Mouse (Mus musculus) liver, embryonic 12.5 days (tissue): Measurements from ENCODE around the gene Nabp2. TPM values are rescaled to one million over a fixed set of nuclear protein-coding genes. Genes with fewer than 3 reads are reported as not detected.

Experiments
- ATAC-seq: fragments of 200-750 bp; cut with Nextera tagmentation; 2 replicates; pipeline ENCODE4 v1.8.0; 2017; ENCODE audit warnings: moderate number of reproducible peaks, mild to moderate bottlenecking, moderate library complexity
- H3K27ac ChIP-seq: fragments of 300-500 bp; sonication (generic); 2 replicates; pipeline ENCODE4 v1.5.1; 2016; ENCODE audit warnings: mild to moderate bottlenecking
- H3K27me3 ChIP-seq: fragments of 300-500 bp; sonication (generic); replicated peaks from 2 replicates; pipeline ENCODE4 v1.6.1; 2016; ENCODE audit warnings: mild to moderate bottlenecking, moderate library complexity
- H3K36me3 ChIP-seq: fragments of 300-500 bp; sonication (generic); 2 replicates; pipeline ENCODE4 v1.6.1; 2016; ENCODE audit warnings: mild to moderate bottlenecking, moderate library complexity
- H3K4me1 ChIP-seq: fragments of 300-500 bp; sonication (generic); 2 replicates; pipeline ENCODE4 v1.6.1; 2016
- H3K4me2 ChIP-seq: fragments of 300-500 bp; sonication (generic); 2 replicates; pipeline ENCODE4 v1.6.1; 2016; ENCODE audit warnings: mild to moderate bottlenecking, moderate library complexity
- H3K4me3 ChIP-seq: fragments of 300-500 bp; sonication (generic); 2 replicates; pipeline ENCODE4 v1.5.1; 2016; ENCODE audit warnings: mild to moderate bottlenecking, moderate library complexity
- H3K9ac ChIP-seq: fragments of 300-500 bp; sonication (generic); 2 replicates; pipeline ENCODE4 v1.6.1; 2016; ENCODE audit warnings: mild to moderate bottlenecking, moderate library complexity
- H3K9me3 ChIP-seq: fragments of 300-500 bp; sonication (generic); replicated peaks from 2 replicates; pipeline ENCODE4 v1.6.1; 2016; ENCODE audit warnings: mild to moderate bottlenecking, moderate library complexity
- WGBS: fragments of 180-500 bp; shearing (Covaris S2); methylation state at CpG from one replicate; pipeline ENCODE4 v1.1.7; 2016; ENCODE audit not compliant: insufficient replicate concordance; 5-methylcytosine and 5-hydroxymethylcytosine counted together
- polyA plus RNA-seq: library from polyadenylated mRNA; unstranded; fragments of >200 nt; fragmentation: Nextera tagmentation; extraction: Ambion mirVana; gene quantifications from 2 replicates; pipeline ENCODE4 v1.2.1, GENCODE M21; 2016

The Nabp2 gene
- polyA plus RNA-seq, 1 experiment from 2014 or later: 64.1 TPM

DNA sequence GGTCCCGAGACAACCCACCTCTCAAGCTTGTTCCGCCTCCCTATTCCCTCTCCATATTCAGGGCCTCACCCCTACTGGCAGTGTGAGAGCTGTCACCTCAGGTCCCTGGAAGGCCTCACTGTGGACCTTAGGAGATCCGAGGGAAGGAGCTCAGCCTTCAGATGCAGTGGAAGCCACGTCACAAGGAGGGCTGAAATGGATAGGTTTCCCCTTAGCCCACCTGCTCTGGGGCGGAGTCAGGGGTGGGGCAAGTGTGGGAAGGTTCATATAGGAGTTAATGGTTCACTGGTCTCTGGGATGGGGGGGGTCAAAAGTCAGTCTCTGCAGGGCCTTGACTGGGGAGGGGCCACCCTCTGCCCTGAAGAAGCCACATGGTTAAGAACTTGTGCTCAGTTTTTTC, 11.0 kb downstream of the Nabp2 start:
- Histone ChIP-seq H3K4me3 (peak overlapping the region; percentile 33), H3K36me3 (peaks cover 13% of the 10 kb centered on the region), H3K4me2 (peak overlapping the region; percentile 38), H3K27ac (no peak overlapping the region), H3K4me1 (peaks cover 42% of the 10 kb centered on the region), H3K9ac (no peak overlapping the region), H3K27me3 (no peaks in the 10 kb centered on the region), H3K9me3 (no peaks in the 10 kb centered on the region)
- 45% methylated on average over 5 of the region's 5 CpGs for WGBS
- peak; percentile 45; the same call in 1 of the 2 replicates for ATAC-seq

DNA sequence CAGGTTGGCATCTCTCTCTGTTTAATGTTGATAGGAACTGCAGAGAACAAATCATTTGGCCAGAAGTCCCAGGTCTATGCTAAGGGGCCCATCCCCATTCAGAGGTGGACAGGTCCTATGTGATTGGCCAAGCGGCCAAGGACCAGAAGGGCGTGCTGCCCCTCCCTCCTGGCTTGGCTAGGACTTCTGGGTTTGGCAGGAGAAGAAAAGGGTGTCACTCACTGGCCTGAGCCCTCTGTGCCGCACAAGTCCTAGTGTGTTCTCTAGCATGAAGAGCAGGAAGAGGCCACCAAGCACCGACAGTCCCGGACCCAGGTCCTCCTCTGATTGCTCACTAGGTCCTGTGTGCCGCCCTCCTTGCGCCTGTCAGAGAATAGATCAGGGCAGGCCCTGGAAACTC, 13.8 kb downstream of the Nabp2 start:
- H3K9ac ChIP-seq: no peak overlapping the region
- H3K27me3 ChIP-seq: no peaks in the 10 kb centered on the region
- peaks cover 58% of the 10 kb centered on the region for H3K4me1 ChIP-seq
- no peak overlapping the region for H3K4me3 ChIP-seq
- H3K36me3 ChIP-seq: peaks cover 37% of the 10 kb centered on the region
- H3K27ac ChIP-seq: no peak overlapping the region
- no peak for ATAC-seq
- 71% methylated on average over 7 of the region's 7 CpGs for WGBS
- no peak overlapping the region for H3K4me2 ChIP-seq
- H3K9me3 ChIP-seq: no peaks in the 10 kb centered on the region

DNA sequence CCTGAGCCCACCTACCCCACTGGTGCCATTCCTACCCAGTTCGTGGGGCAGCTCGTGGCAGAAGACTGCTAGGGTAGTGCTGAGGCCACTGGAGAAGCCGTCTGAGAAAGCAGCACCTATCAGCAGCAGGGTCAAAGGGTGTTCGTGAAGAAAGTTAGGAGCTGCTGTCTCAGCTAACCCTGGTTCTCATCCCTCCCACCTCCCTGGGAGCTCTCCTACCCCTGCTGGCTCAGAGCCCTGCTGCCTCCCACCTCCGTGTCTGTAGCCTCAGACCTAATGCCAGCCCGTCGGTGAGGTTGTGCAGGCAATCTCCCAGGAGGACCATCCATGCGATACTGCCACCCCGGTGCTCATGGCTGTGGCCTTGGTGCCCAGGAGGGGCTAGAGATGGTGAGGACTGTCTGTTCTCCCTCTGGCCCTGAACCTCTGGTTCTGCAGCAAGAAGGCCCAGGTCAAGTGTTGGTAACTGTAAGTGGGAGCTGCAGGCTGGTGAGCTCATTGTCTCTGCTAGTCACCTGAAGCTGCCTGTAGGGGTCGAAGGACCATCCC, 14.5 kb downstream of the Nabp2 start:
- Histone ChIP-seq H3K9ac (no peak overlapping the region), H3K27ac (no peak overlapping the region), H3K4me2 (no peak overlapping the region), H3K4me3 (no peak overlapping the region), H3K27me3 (no peaks in the 10 kb centered on the region), H3K36me3 (peaks cover 43% of the 10 kb centered on the region), H3K4me1 (peaks cover 58% of the 10 kb centered on the region), H3K9me3 (no peaks in the 10 kb centered on the region)
- WGBS: 66% methylated on average over 10 of the region's 10 CpGs
- ATAC-seq: no peak

DNA sequence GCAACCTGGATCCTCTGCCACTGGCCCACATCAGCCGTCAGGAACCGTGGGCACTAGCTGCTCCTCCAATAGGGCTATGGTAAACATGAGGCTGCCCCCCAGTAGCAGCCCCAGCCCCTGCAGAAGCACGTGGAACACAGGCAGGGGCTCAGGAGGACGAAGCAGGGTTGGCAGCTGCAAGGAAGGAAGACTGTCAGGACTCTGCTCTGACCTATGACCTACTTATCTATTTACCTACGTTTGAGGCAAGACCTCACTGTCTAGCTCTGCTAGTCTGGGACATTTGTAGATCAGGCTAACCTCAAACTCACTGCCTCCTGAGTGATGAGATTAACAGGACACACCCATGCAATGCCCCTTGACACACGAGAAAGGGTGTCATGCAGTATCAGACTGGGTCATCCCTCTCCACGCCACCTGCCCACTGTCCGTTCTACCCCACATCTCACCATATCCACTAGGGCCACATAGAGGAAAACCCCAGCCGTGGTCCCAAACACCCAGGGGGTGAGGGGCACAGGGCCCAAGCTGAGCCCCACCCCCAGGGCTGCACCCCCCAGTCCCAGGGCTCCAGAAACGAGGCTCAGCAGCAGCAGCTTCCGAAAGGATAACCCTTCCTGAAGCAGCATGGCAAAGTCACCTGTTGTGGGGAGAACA, 15.1 kb downstream of the Nabp2 start:
- Histone ChIP-seq H3K36me3 (peaks cover 46% of the 10 kb centered on the region), H3K4me3 (no peak overlapping the region), H3K4me1 (peaks cover 54% of the 10 kb centered on the region), H3K4me2 (no peak overlapping the region), H3K9me3 (no peaks in the 10 kb centered on the region), H3K9ac (no peak overlapping the region), H3K27ac (no peak overlapping the region), H3K27me3 (no peaks in the 10 kb centered on the region)
- WGBS: 48% methylated on average over 11 of the region's 11 CpGs
- ATAC-seq: 0 out of 2 replicates have a peak, but pooled peaks have one; percentile 5

DNA sequence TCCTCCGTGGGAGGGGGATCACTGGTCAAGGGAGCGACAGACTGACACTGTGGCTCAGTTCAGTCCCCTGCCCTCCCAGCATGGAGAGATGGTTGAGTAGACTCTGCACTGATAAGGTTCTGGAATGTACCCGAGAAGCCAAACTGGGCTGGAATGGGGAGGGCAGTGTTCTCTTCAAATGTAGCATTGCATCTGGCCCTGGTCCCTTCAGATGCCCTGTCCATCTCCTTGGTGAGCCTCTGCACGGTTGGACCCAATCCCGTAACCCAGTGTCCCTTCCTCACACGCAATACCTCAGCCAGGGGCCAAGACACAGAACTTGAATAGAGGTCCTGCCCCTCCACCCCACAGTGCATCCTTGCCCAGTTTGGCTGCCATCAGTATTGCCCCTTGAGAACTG, 19.4 kb downstream of the Nabp2 start:
- H3K27me3 ChIP-seq: no peaks in the 10 kb centered on the region
- peaks cover 86% of the 10 kb centered on the region for H3K36me3 ChIP-seq
- no peak overlapping the region for H3K27ac ChIP-seq
- peaks cover 38% of the 10 kb centered on the region for H3K4me1 ChIP-seq
- WGBS: 74% methylated on average over 6 of the region's 6 CpGs
- no peak overlapping the region for H3K4me3 ChIP-seq
- no peak for ATAC-seq
- H3K9ac ChIP-seq: no peak overlapping the region
- no peaks in the 10 kb centered on the region for H3K9me3 ChIP-seq
- no peak overlapping the region for H3K4me2 ChIP-seq

DNA sequence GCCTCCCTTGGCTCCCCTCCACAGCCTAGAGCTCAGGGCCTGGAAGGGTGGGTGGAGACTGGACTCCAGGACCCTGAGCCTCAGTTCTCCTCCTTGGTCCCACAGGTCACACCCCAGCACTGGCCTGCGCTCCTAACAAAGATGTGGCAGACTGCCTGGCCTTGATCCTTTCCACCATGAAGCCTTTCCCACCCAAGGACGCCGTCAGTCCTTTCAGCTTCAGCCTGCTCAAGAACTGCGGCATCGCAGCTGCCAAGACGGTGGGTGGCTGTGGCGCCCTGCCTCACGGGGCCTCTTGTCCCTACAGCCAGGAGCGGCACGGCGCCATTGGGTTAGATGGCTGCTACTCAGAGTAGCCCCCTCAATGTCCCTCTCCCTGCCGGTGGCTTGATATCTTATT, 20.9 kb downstream of the Nabp2 start:
- H3K4me1 ChIP-seq: peaks cover 24% of the 10 kb centered on the region
- no peak overlapping the region for H3K27ac ChIP-seq
- H3K4me2 ChIP-seq: no peak overlapping the region
- H3K9ac ChIP-seq: no peak overlapping the region
- no peaks in the 10 kb centered on the region for H3K27me3 ChIP-seq
- H3K36me3 ChIP-seq: peaks cover 99% of the 10 kb centered on the region
- no peak for ATAC-seq
- no peak overlapping the region for H3K4me3 ChIP-seq
- no peaks in the 10 kb centered on the region for H3K9me3 ChIP-seq
- 87% methylated on average over 12 of the region's 12 CpGs for WGBS

DNA sequence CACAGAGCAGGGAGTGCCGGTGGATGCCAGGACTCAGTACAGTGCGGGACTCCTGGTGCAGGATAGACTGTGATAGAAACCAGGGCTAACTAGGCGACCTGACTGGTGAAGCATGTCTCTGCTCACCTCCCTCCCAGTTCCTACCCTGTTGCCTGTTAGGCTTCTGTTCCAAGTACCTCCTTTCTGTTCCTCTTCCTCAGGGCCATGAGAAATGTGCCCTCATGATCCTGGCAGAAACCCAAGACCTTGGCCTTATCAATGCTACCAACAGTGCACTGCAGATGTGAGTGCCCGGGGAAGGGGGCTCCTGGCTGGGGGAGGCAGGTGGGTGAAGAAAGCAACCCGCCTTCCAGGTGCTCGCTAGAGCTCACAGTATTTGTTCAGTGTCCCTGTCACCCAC, 21.7 kb downstream of the Nabp2 start:
- Histone ChIP-seq H3K9me3 (no peaks in the 10 kb centered on the region), H3K4me1 (peaks cover 21% of the 10 kb centered on the region), H3K4me2 (no peak overlapping the region), H3K4me3 (no peak overlapping the region), H3K27me3 (no peaks in the 10 kb centered on the region), H3K36me3 (peaks cover 99% of the 10 kb centered on the region), H3K27ac (no peak overlapping the region), H3K9ac (no peak overlapping the region)
- ATAC-seq: no peak
- 80% methylated on average over 6 of the region's 6 CpGs for WGBS

DNA sequence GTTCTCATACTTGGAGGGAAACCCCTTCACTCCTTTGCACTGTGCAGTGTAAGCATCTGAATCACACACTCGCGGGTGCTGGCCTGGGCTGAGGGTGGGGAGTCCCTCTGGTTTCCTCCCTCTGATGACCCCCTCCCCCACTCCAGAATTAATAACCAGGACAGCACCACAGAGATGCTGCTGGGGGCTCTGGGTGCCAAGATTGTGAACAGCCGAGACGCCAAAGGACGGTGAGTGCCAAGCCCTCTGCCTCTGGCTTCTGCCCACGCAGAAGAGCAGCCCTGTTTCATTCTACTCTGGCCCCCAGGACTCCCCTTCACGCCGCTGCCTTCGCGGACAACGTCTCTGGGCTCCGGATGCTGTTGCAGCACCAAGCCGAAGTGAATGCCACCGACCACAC, 22.4 kb downstream of the Nabp2 start:
- no peak overlapping the region for H3K4me3 ChIP-seq
- WGBS: 92% methylated on average over 14 of the region's 14 CpGs
- no peak for ATAC-seq

DNA sequence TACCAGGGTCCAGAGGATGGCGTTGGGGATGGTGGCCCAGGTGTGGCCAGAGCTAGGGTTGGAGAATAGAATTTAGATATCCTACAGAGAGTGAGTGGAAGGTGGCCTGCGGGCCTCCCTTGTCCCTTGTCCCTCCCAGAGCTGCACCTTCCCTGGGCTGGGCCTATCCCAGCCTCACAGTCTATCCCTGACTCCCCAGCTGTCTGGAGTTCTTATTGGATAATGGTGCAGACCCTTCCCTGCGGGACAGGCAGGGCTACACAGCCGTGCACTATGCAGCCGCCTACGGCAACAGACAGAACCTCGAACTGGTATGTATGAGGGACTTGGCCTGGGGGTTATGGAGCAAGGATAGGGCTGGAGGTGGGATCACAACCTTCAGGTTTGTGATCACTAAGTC, 25.4 kb downstream of the Nabp2 start:
- no peak for ATAC-seq
- Histone ChIP-seq H3K27me3 (no peaks in the 10 kb centered on the region), H3K9ac (no peak overlapping the region), H3K4me3 (no peak overlapping the region), H3K4me1 (peaks cover 7% of the 10 kb centered on the region; the same call in 1 of the 2 replicates), H3K36me3 (peaks cover 99% of the 10 kb centered on the region), H3K27ac (no peak overlapping the region), H3K9me3 (no peaks in the 10 kb centered on the region), H3K4me2 (no peak overlapping the region)
- 83% methylated on average over 7 of the region's 7 CpGs for WGBS

More for the DNA sequence above, 22.4 kb downstream of the Nabp2 start:
- peaks cover 14% of the 10 kb centered on the region for H3K4me1 ChIP-seq
- H3K9me3 ChIP-seq: no peaks in the 10 kb centered on the region
- H3K27me3 ChIP-seq: no peaks in the 10 kb centered on the region
- no peak overlapping the region for H3K4me2 ChIP-seq
- H3K36me3 ChIP-seq: peaks cover 99% of the 10 kb centered on the region
- H3K9ac ChIP-seq: no peak overlapping the region
- no peak overlapping the region for H3K27ac ChIP-seq

DNA sequence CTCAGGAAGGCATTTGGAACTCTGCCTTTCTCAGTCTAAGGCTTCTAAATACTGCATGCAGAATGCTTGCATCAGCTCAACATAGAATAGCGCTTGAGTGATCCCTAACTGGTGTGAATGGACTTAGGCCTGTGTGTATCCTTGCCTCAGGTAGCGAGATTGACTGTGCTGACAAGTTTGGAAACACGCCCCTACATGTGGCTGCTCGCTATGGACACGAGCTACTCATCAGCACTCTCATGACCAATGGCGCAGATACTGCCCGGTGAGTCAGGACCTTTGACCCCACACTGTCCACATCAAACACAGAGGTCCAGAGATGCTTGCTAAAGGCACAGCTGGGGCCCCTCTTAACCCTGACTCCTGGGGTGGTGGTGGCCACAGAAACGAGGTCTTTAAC, 28.8 kb downstream of the Nabp2 start:
- Histone ChIP-seq H3K27ac (0 out of 2 replicates have a peak overlapping the region, but pooled peaks have one; percentile 2), H3K27me3 (no peaks in the 10 kb centered on the region), H3K4me1 (peaks cover 34% of the 10 kb centered on the region), H3K4me3 (no peak overlapping the region), H3K9me3 (no peaks in the 10 kb centered on the region), H3K36me3 (peaks cover 93% of the 10 kb centered on the region), H3K4me2 (no peak overlapping the region), H3K9ac (no peak overlapping the region)
- 78% methylated on average over 8 of the region's 8 CpGs for WGBS
- ATAC-seq: peak; percentile 40

DNA sequence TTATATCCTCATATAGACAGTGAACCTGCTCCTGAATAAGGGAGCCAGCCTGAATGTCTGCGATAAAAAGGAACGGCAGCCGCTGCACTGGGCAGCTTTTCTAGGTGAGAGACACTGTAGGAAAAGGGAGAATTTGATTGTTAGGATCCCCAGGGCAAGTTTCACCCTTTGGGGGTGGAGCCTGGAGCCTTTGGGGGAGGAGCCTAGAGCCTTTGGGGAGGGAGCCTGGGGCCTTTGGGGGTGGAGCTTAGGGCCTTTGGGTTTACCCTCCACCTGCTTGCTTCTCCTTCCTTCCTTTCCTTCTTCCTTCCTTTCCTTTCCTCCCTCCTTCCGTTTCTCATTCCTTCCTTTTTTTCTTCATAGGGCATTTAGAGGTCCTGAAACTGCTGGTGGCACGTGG, 30.7 kb downstream of the Nabp2 start:
- no peak overlapping the region for H3K4me2 ChIP-seq
- peak overlapping the region; percentile 10; the same call in 1 of the 2 replicates for H3K9ac ChIP-seq
- no peak for ATAC-seq
- no peaks in the 10 kb centered on the region for H3K9me3 ChIP-seq
- H3K36me3 ChIP-seq: peaks cover 74% of the 10 kb centered on the region
- H3K27ac ChIP-seq: no peak overlapping the region
- H3K4me1 ChIP-seq: peaks cover 49% of the 10 kb centered on the region
- H3K4me3 ChIP-seq: no peak overlapping the region
- no peaks in the 10 kb centered on the region for H3K27me3 ChIP-seq
- WGBS: 85% methylated on average over 5 of the region's 5 CpGs

DNA sequence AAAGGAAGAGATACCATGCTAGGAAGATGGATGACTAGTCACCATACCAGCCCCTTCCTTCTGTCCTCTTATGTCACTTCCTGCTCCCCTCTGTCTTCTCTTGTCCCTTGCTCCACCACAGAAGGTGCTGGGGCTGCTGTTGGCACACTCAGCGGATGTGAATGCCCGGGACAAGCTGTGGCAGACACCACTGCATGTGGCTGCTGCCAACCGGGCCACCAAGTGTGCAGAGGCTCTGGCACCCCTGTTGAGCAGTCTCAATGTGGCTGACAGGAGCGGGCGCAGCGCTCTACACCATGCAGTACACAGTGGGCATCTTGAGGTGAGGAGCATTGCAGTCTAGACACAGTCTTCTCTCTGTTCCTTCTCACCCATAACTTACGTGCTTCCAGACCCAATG, 32.0 kb downstream of the Nabp2 start:
- Histone ChIP-seq H3K27me3 (no peaks in the 10 kb centered on the region), H3K9ac (no peak overlapping the region), H3K4me3 (no peak overlapping the region), H3K36me3 (peaks cover 61% of the 10 kb centered on the region), H3K27ac (no peak overlapping the region), H3K4me2 (no peak overlapping the region; the same call in 1 of the 2 replicates), H3K4me1 (peaks cover 50% of the 10 kb centered on the region), H3K9me3 (no peaks in the 10 kb centered on the region)
- 87% methylated on average over 7 of the region's 7 CpGs for WGBS
- no peak for ATAC-seq
